Mouse (Mus musculus) intestine, postnatal 0 days (tissue): Measurements from ENCODE around the gene Npw. TPM values are rescaled to one million over a fixed set of nuclear protein-coding genes. Genes with fewer than 3 reads are reported as not detected.

Experiments used
- ATAC-seq: fragments of 200-750 bp; cut with Nextera tagmentation; 2 replicates; pipeline ENCODE4 v1.8.0; 2017; ENCODE audit warnings: mild to moderate bottlenecking, moderate TSS enrichment, moderate library complexity
- H3K27ac ChIP-seq: fragments of 300-500 bp; sonication (generic); 2 replicates; pipeline ENCODE4 v1.5.1; 2014; ENCODE audit warnings: mild to moderate bottlenecking, low read depth, low read length, moderate library complexity
- H3K27me3 ChIP-seq: fragments of 300-500 bp; sonication (generic); replicated peaks from 2 replicates; pipeline ENCODE4 v1.6.1; 2014; ENCODE audit warnings: low read length, mixed read lengths; ENCODE audit not compliant: control insufficient read depth, insufficient read depth
- H3K36me3 ChIP-seq: fragments of 300-500 bp; sonication (generic); 2 replicates; pipeline ENCODE4 v1.6.1; 2014; ENCODE audit warnings: mild to moderate bottlenecking, moderate library complexity; ENCODE audit not compliant: control insufficient read depth, insufficient read depth
- H3K4me1 ChIP-seq: fragments of 300-500 bp; sonication (generic); replicated peaks from 2 replicates; pipeline ENCODE4 v1.6.1; 2014; ENCODE audit warnings: antibody characterized with exemption, low read length, mixed read lengths; ENCODE audit not compliant: control insufficient read depth, insufficient read depth
- H3K4me2 ChIP-seq: fragments of 300-500 bp; sonication (generic); replicated peaks from 2 replicates; pipeline ENCODE4 v1.6.1; 2014; ENCODE audit warnings: low read depth, mild to moderate bottlenecking, moderate library complexity
- H3K4me3 ChIP-seq: fragments of 300-500 bp; sonication (generic); 2 replicates; pipeline ENCODE4 v1.5.1; 2014; ENCODE audit warnings: low read depth, low read length
- H3K9ac ChIP-seq: fragments of 300-500 bp; sonication (generic); 2 replicates; pipeline ENCODE4 v1.6.1; 2014; ENCODE audit warnings: mild to moderate bottlenecking, low read depth, low read length
- H3K9me3 ChIP-seq: fragments of 300-500 bp; sonication (generic); 2 replicates; pipeline ENCODE4 v1.6.1; 2016; ENCODE audit warnings: mixed run types; ENCODE audit not compliant: control insufficient read depth
- CTCF ChIP-seq: sonication (generic); IDR thresholded peaks from 2 replicates; pipeline ENCODE4 v1.5.1; 2016; ENCODE audit warnings: low read depth, mild to moderate bottlenecking, control low read depth, antibody characterized with exemption, moderate library complexity
- WGBS: fragments of 180-500 bp; shearing (Covaris S2); extraction: QIAGEN DNeasy Blood & Tissue Kit; methylation state at CpG from one replicate; pipeline ENCODE4 v1.1.7; 2014; 5-methylcytosine and 5-hydroxymethylcytosine counted together
- polyA plus RNA-seq: library from polyadenylated mRNA; unstranded; fragments of >200 nt; fragmentation: Nextera tagmentation; extraction: Ambion mirVana; gene quantifications from 2 replicates; pipeline ENCODE4 v1.2.1, GENCODE M21; 2015

Npw gene
- polyA plus RNA-seq, 1 experiment from 2014 or later: 0.20 TPM

- TF ChIP-seq CTCF: no peak
- Histone ChIP-seq H3K9me3 (no peaks in the 10 kb centered on the region), H3K9ac (no peak overlapping the region), H3K36me3 (peaks cover 14% of the 10 kb centered on the region; the same call in 1 of the 2 replicates), H3K4me1 (0 out of 2 replicates have a peak, but pooled peaks cover 4% of the 10 kb centered on the region), H3K27me3 (no peaks in the 10 kb centered on the region), H3K4me2 (peak overlapping the region; percentile 32; the same call in 1 of the 2 replicates), H3K4me3 (no peak overlapping the region), H3K27ac (peak overlapping the region; percentile 75)
- 70% methylated on average over 9 of the region's 9 CpGs for WGBS
- no peak for ATAC-seq
Measured at GRCm38 (mm10) chr17:24644875-24645721, 13.2 kb downstream of the Npw start.

- ATAC-seq: no peak
- WGBS: 48% methylated on average over 7 of the region's 7 CpGs
Measured at GRCm38 (mm10) chr17:24644030-24644715, 14.1 kb downstream of the Npw start.

GRCm38 (mm10) chr17:24642791-24643343 lies 15.4 kb downstream of the Npw start:
- no peak overlapping the region for H3K4me3 ChIP-seq
- H3K9ac ChIP-seq: no peak overlapping the region
- H3K9me3 ChIP-seq: no peaks in the 10 kb centered on the region
- WGBS: 69% methylated on average over 6 of the region's 6 CpGs
- peak overlapping the region; percentile 32 for H3K4me2 ChIP-seq
- H3K27me3 ChIP-seq: no peaks in the 10 kb centered on the region
- peaks cover 16% of the 10 kb centered on the region; the same call in 1 of the 2 replicates for H3K36me3 ChIP-seq
- no peak for ATAC-seq
- no peak for TF ChIP-seq CTCF
- no peak overlapping the region for H3K27ac ChIP-seq
- no peaks in the 10 kb centered on the region for H3K4me1 ChIP-seq

More at GRCm38 (mm10) chr17:24644030-24644715, 14.1 kb downstream of the Npw start:
- Histone ChIP-seq H3K4me3 (no peak overlapping the region), H3K36me3 (peaks cover 16% of the 10 kb centered on the region; the same call in 1 of the 2 replicates), H3K4me2 (0 out of 2 replicates have a peak overlapping the region, but pooled peaks have one; percentile 32), H3K9ac (no peak overlapping the region), H3K27ac (peak overlapping the region; percentile 75), H3K4me1 (no peaks in the 10 kb centered on the region), H3K9me3 (no peaks in the 10 kb centered on the region), H3K27me3 (no peaks in the 10 kb centered on the region)
- TF ChIP-seq CTCF: no peak

GRCm38 (mm10) chr17:24641944-24642343 lies 16.3 kb downstream of the Npw start:
- 91% methylated on average over 14 of the region's 14 CpGs for WGBS
- ATAC-seq: no peak
- no peak for TF ChIP-seq CTCF

GRCm38 (mm10) chr17:24640581-24640980 lies 17.7 kb downstream of the Npw start:
- Histone ChIP-seq H3K9ac (no peak overlapping the region), H3K4me1 (no peaks in the 10 kb centered on the region), H3K4me2 (no peak overlapping the region), H3K4me3 (no peak overlapping the region), H3K36me3 (peaks cover 16% of the 10 kb centered on the region; the same call in 1 of the 2 replicates), H3K27me3 (no peaks in the 10 kb centered on the region), H3K9me3 (no peaks in the 10 kb centered on the region), H3K27ac (no peak overlapping the region)
- no peak for TF ChIP-seq CTCF
- no peak for ATAC-seq
- WGBS: 94% methylated on average over 15 of the region's 15 CpGs

More at GRCm38 (mm10) chr17:24641944-24642343, 16.3 kb downstream of the Npw start:
- Histone ChIP-seq H3K4me3 (no peak overlapping the region), H3K27me3 (no peaks in the 10 kb centered on the region), H3K4me2 (no peak overlapping the region), H3K9me3 (no peaks in the 10 kb centered on the region), H3K9ac (no peak overlapping the region), H3K36me3 (peaks cover 16% of the 10 kb centered on the region; the same call in 1 of the 2 replicates), H3K27ac (no peak overlapping the region), H3K4me1 (no peaks in the 10 kb centered on the region)

GRCm38 (mm10) chr17:24640119-24640518 lies 18.1 kb downstream of the Npw start:
- no peaks in the 10 kb centered on the region for H3K4me1 ChIP-seq
- no peaks in the 10 kb centered on the region for H3K27me3 ChIP-seq
- no peak overlapping the region for H3K9ac ChIP-seq
- peak overlapping the region; percentile 41 for H3K27ac ChIP-seq
- no peak for TF ChIP-seq CTCF
- no peak for ATAC-seq
- peaks cover 16% of the 10 kb centered on the region; the same call in 1 of the 2 replicates for H3K36me3 ChIP-seq
- no peak overlapping the region for H3K4me2 ChIP-seq
- no peaks in the 10 kb centered on the region for H3K9me3 ChIP-seq
- H3K4me3 ChIP-seq: no peak overlapping the region
- WGBS: 88% methylated on average over 7 of the region's 7 CpGs
